Mouse (Mus musculus): ENCODE measurements around the gene Vti1a.
A peak's percentile ranks its signal among the peaks of the same experiment; 100 is the strongest.

Vti1a gene

GRCm38 (mm10) chr19:55315452-55316108 is 515 bp upstream of the Vti1a start, which contains the start of gene Zdhhc6:
Zdhhc6 (minus strand) TSS chr19:55316032.
- DNase-seq (ENCODE audit: low read depth, low spot score), result no peak

- no peak for DNase-seq (ENCODE audit: low read depth, low spot score)
These were observed 806 bp downstream of the Vti1a start for GRCm38 (mm10) chr19:55316901-55317300.

GRCm38 (mm10) chr19:55319036-55319435 is 2.9 kb downstream of the Vti1a start:
- DNase-seq (ENCODE audit: low read depth, low spot score), result no peak

- DNase-seq (ENCODE audit: low read depth, low spot score), result no peak
These were observed 3.4 kb downstream of the Vti1a start for GRCm38 (mm10) chr19:55319521-55319920.

GRCm38 (mm10) chr19:55322604-55323003 is 6.5 kb downstream of the Vti1a start:
- DNase-seq (ENCODE audit: low read depth, low spot score), result no peak

- no peak for DNase-seq (ENCODE audit: low read depth, low spot score)
These were observed 11.4 kb downstream of the Vti1a start for GRCm38 (mm10) chr19:55327510-55327909.

- DNase-seq (ENCODE audit: low read depth, low spot score), result no peak
These were observed 15.7 kb downstream of the Vti1a start for GRCm38 (mm10) chr19:55331776-55332175.

GRCm38 (mm10) chr19:55332641-55333268 is 16.7 kb downstream of the Vti1a start:
- DNase-seq (ENCODE audit: low read depth, low spot score), result peak; percentile 82

GRCm38 (mm10) chr19:55335881-55336280 is 19.8 kb downstream of the Vti1a start:
- no peak for DNase-seq (ENCODE audit: low read depth, low spot score)

GRCm38 (mm10) chr19:55336441-55336840 is 20.3 kb downstream of the Vti1a start:
- no peak for DNase-seq (ENCODE audit: low read depth, low spot score)

- DNase-seq (ENCODE audit: low read depth, low spot score), result no peak
These were observed 21.0 kb downstream of the Vti1a start for GRCm38 (mm10) chr19:55337066-55337465.

GRCm38 (mm10) chr19:55337664-55338063 is 21.6 kb downstream of the Vti1a start:
- no peak for DNase-seq (ENCODE audit: low read depth, low spot score)

- no peak for DNase-seq (ENCODE audit: low read depth, low spot score)
These were observed 24.4 kb downstream of the Vti1a start for GRCm38 (mm10) chr19:55340521-55340920.

GRCm38 (mm10) chr19:55341377-55341776 is 25.3 kb downstream of the Vti1a start:
- no peak for DNase-seq (ENCODE audit: low read depth, low spot score)

GRCm38 (mm10) chr19:55342423-55342822 is 26.3 kb downstream of the Vti1a start:
- DNase-seq (ENCODE audit: low read depth, low spot score), result no peak

GRCm38 (mm10) chr19:55343274-55343673 is 27.2 kb downstream of the Vti1a start:
- no peak for DNase-seq (ENCODE audit: low read depth, low spot score)

GRCm38 (mm10) chr19:55348187-55348586 is 32.1 kb downstream of the Vti1a start:
- DNase-seq (ENCODE audit: low read depth, low spot score), result no peak

- no peak for DNase-seq (ENCODE audit: low read depth, low spot score)
These were observed 34.7 kb downstream of the Vti1a start for GRCm38 (mm10) chr19:55350673-55351378.

GRCm38 (mm10) chr19:55362606-55363005 is 46.5 kb downstream of the Vti1a start:
- no peak for DNase-seq (ENCODE audit: low read depth, low spot score)

GRCm38 (mm10) chr19:55369691-55370090 is 53.6 kb downstream of the Vti1a start:
- no peak for DNase-seq (ENCODE audit: low read depth, low spot score)

- no peak for DNase-seq (ENCODE audit: low read depth, low spot score)
These were observed 60.2 kb downstream of the Vti1a start for GRCm38 (mm10) chr19:55376331-55376730.

GRCm38 (mm10) chr19:55377465-55377864 is 61.4 kb downstream of the Vti1a start:
- no peak for DNase-seq (ENCODE audit: low read depth, low spot score)

- no peak for DNase-seq (ENCODE audit: low read depth, low spot score)
These were observed 62.8 kb downstream of the Vti1a start for GRCm38 (mm10) chr19:55378884-55379283.

Data from ES-CJ7 (cell line).